Mouse (Mus musculus) megakaryocyte, embryonic 14.5 days (primary cell): Measurements from ENCODE around the gene Inpp5a.

Source experiments
- FLI1 ChIP-seq: IDR thresholded peaks from 2 replicates; pipeline ENCODE4 v1.6.1; 2012; ENCODE audit warnings: low read length, inconsistent platforms, mixed read lengths
- GATA1 ChIP-seq: IDR thresholded peaks from 3 replicates; pipeline ENCODE4 v1.6.1; 2012; ENCODE audit warnings: mixed read lengths, low read length, inconsistent platforms, borderline replicate concordance

DNA sequence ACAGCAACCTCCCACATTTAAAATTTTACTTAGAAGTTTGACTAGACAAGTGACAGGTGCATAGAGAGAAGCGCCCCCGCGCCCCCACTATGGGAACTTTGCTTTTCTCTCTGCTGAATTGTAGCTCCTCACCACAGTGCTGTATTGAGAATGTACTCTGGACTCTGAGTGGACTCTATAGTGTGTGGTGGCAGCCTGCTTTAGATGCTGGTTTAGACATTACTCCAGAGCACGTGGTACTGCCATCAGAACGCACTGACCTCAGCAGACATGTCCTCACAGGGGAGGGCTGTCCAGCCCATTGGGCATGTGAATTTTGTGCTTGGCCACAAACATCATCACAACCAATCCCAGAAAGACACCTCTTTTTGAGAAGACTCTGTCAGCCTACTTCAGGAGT, 181.9 kb downstream of the Inpp5a start:
- TF ChIP-seq FLI1 (no peak), GATA1 (no peak)
